Mouse (Mus musculus) telencephalon, adult 2 months (tissue): ENCODE measurements around the gene Gm20388.

Experiments used
- DNase-seq: peaks from one replicate; pipeline ENCODE4 v3.0.0-alpha.2; 2011; ENCODE audit warnings: low read depth, low spot score

The Gm20388 gene

DNA sequence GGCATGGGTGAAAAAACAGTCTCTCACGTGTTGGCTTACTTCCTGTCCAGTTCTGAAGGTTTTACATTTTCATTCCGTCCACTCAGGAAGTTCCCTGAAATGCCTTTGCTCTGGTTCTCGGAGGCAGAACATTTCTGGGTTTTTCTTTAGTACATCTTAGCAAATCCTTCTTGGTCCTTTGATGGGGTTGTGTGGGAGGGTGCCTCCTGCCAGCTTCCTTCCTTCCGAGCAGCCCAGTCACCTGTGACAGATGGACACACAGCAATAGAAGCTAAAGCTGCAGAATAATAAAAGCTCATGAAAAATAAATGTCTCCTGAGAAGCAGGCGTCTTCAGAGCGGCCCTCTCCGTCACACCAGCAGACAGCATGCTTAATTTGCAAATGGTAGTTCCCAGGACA, 4168.3 kb downstream of the Gm20388 start:
- DNase-seq: peak; percentile 62

DNA sequence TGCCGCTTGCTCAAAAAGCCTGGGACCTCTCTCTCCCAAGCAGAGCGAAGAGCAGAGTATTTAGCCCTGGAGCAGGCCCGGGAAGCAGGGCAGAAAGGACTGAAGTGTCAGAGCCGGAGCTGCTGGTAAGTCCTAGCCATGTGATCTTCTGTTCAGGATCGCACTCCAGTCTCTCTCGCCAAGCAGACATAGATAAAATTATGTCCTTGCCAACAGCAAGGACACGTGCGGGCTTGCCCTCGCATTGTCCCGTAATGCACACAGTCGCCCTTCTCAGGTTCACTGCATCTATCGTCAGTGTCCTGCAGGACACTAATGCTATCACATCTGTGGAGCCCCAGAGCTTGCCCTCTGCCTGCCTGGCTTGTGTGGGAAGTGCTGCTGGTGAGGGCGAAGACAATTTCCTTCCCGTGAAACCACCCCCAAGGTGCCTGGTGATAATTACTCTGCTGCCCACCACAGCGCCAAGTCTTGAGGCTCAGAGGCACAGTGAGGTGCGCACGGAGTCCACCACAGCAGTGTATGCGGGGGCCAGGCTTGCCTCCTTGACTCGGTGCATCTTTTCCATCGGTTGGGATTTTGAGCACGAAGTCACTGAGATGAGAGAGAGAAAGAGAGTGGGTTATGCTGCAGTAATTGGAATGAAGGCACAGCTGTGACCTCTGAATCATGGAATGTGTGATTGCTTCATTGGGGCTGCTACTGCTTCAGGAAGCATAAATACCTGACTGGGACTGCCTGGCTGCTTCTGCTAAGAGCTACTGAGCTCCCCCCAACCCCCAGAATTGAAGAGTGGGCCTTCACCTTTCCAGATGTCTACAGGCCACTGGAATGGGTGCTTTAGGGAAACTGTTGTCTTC, 4170.1 kb downstream of the Gm20388 start:
- DNase-seq: no peak

GRCm38 (mm10) chr8:124082616-124083015, 4172.0 kb downstream of the Gm20388 start:
- no peak for DNase-seq

- no peak for DNase-seq
Measured at GRCm38 (mm10) chr8:124083611-124084010, 4173.0 kb downstream of the Gm20388 start.

- DNase-seq: no peak
Measured at GRCm38 (mm10) chr8:124085668-124086067, 4175.0 kb downstream of the Gm20388 start.

DNA sequence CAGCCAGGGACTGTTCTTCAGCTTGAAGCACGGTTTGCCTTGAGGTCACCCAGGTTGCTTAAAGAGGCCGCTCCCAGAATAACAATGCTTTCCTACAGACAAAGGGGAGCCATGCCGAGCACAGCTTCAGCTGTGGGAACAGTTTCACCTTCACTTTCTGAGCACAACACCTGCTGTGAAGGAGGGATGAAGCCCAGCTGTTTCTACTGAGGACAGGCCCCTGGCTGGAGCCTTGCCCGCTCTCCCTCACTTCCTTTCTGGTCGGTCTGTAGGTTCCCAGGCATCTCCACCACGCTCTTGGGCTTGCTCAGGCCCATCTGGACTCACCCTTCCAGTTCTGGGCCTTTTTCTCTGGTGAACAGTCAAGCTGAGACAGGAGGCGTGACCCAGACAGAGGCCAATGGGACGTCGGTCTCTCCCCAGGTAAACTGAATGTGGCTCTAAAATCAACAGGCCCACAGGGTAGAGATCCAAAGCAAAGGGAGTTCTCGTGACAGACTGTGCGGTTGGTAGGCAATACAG, 4177.5 kb downstream of the Gm20388 start:
- no peak for DNase-seq

- no peak for DNase-seq
Measured at GRCm38 (mm10) chr8:124089016-124089415, 4178.4 kb downstream of the Gm20388 start.

DNA sequence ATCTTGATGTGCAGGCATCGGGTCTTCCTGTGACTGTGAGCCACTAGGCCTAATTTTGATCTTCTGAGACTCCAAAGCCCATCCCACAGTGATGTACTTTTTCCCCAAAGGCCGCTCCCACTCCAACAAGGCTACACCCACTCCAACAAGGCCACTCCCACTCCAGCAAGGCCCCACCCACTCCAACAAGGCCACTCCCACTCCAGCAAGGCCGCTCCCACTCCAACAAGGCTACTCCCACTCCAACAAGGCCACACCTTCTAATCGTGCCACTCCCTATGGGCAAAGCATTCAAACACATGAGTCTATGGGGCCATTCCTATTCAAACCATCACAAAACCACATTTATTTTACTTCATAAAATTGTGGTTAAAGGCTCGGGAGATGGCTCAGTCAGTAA, 4179.8 kb downstream of the Gm20388 start:
- DNase-seq: no peak

- no peak for DNase-seq
Measured at GRCm38 (mm10) chr8:124098953-124099622, 4188.4 kb downstream of the Gm20388 start.

DNA sequence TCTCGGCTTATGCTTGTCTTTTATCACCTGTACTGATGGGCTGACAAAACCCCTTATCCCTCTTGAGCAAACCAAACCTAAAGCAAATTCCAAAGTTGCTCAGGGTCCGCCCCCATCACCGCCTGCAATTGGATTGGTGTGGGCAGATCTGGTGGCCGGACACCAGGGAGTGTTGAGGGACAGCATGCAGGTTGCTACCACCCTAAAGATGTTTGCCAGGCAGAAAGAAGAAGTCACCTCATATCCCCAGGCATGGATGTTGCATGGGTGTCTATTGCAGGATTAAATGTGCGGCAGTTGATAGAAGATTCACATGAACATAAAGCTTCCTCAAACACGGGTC, 4189.0 kb downstream of the Gm20388 start:
- DNase-seq: no peak

- DNase-seq: no peak
Measured at GRCm38 (mm10) chr8:124105869-124106268, 4195.2 kb downstream of the Gm20388 start.

DNA sequence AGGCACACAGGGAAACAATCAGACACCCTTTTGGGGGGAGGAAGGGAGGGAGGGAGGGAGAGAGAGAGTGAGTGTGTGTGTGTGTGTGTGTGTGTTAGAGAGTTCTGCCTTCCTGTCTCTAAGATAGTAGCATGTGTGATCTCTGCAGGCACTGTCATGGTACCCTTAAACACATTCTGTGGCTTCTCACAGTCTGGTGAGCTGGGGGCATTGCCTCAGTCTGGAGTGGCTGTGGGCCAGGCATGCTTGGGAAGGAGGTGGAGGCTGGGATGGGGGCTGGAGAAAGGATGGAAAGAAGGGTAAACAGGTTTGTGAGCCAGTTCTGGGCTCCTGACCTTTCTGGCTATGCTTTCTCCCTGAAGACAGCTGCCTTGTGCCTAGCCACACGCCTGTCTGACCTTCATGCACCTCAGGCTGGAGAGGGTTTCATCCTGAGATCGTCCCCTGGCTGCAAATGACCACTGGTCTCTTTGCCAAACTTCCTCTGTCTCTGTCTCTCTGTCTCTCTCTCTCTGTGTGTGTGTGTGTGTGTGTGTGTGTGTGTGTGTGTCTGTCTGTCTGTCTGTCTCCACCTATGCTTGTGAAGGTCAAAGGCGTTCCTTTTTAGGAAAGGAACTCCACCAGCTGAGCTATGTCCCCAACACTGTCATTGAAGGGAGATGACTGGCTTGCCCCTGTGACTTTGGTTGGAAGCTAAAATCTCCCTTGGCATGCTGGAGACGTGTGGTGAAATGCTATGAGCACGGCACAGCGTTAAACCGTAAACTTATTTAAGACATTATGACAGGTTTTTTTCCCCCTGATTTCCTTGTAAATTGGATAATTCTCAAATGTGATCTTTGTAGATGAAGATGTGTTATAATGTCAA, 4195.9 kb downstream of the Gm20388 start:
- DNase-seq: no peak

DNA sequence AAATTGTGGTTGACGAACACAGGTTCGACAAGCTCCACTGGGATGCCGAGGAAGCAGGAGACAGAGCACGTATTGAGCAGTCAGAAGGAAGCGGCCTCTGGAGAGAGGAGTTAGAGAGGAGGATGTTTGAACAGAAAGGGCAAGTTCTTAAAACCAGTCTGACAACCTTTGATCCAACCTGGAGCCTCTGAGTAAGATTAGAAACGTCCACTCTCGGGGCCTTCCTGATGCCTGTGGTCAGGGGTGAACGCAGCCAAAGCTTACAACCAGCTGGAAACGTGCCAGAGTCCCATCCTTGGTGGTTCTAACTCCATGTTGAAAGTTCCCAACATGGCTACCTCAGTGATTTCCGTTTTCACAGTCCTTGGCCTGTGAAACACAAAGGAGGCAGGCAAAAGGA, 4202.5 kb downstream of the Gm20388 start:
- no peak for DNase-seq

- DNase-seq: no peak
Measured at GRCm38 (mm10) chr8:124125241-124125640, 4214.6 kb downstream of the Gm20388 start.

- DNase-seq: no peak
Measured at GRCm38 (mm10) chr8:124137261-124137660, 4226.6 kb downstream of the Gm20388 start.

- no peak for DNase-seq
Measured at GRCm38 (mm10) chr8:124140211-124140790, 4229.7 kb downstream of the Gm20388 start.

DNA sequence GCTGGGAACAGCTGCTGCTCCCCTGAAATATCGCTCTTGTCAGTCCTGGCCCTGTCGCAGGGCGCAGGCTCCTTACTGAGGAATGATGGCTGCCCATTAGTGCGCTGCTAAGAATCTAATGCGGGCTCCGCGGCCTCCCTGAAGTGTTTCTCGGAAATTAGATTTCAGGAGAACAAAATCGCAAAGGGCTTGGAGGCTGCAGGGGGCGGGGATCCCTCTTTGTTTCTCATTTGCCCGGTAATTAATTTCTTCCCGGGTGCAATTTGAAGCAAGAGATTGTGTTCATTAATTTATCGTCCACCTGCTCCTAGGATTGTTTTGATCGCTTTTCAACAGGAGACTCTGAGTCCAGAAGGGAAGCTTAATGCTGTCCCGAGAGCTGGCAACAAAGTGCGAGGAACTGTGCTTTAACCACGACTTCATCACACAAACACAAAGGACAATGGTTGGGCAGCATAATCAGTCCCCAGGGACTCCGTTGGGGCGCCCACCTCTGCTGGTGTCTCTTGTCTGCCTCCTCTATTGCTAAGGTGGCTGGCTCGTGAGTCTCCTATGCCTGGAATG, 4230.3 kb downstream of the Gm20388 start:
- no peak for DNase-seq

- peak; percentile 40 for DNase-seq
Measured at GRCm38 (mm10) chr8:124141681-124142391, 4231.2 kb downstream of the Gm20388 start.

GRCm38 (mm10) chr8:124143003-124143402, 4232.4 kb downstream of the Gm20388 start:
- no peak for DNase-seq

DNA sequence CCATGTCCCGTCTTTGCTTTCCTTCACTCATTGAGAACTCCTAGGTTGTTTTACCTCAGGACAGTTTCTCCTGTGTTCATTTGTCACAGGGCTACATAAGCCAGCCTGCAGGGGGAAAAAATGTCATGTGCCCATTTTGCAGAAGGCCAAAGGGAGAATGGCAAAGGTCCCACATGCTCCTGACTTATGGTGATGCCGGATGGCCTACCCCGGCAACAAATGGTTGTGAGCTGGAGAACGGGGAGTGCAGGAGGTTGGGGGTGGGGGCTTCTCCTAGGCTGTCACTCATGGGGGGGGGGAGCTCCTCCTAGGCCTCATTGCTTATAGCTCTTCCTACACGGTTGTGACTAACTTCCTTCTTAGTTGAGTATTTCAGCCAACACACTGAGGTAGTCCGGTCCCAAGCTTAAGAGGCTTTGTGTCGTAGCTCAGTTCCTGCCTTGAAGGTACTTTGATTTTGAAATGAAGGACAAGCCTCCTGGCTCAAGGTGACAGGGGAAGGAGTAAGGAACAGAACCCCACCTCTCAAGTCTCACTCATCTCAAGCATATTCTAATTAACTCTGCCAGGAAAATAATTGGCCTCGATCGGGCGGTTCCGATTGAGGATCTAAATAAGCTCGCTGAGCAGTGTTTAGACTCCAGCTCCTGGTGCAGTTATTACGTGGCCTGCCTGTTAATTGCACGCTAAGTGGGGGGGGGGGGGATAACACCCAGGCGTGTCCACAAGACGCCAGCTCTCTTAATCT, 4233.4 kb downstream of the Gm20388 start:
- no peak for DNase-seq
